In genomic region chr16:93511517-93511916, GRCm38 (mm10) we compare ENCODE assay signal across 17 mouse cellular contexts.
DNase-seq lines count a peak whose midpoint lies in the region; ATAC-seq and TF ChIP-seq lines count a peak whose summit lies in the region.
"Had no signal": no experiment of that assay in that cellular context is flagged by ENCODE, and none has a peak within 500 bp of the region (broad histone marks: within the 10 kb centered on the region; RNA-seq: fewer than 3 reads in every experiment).

No protein-coding gene starts in this region.

- TF ChIP-seq CTCF in intestine, postnatal 0 days (IDR thresholded peaks at IDR 0.05; ENCODE audit: low read depth): peak; percentile 47
- peak; percentile 26 to 38 (median 29); a peak in 3 of 6 replicates for TF ChIP-seq CTCF in MEL (IDR thresholded peaks at IDR 0.05 in 2 of 3, conservative IDR thresholded peaks at IDR 0.05 in 1 of 3; ENCODE audit: control insufficient read depth in 1 of 3, insufficient read depth in 1 of 3, low read depth in 2 of 3, low read length in 3 of 3, poor library complexity in 1 of 3, severe bottlenecking in 1 of 3)
- TF ChIP-seq CTCF in stomach, postnatal 0 days (IDR thresholded peaks at IDR 0.05; ENCODE audit: low read depth): peak; percentile 57

- no peak; the same call in 1 of the 2 replicates for TF ChIP-seq RAD21 in MEL (IDR thresholded peaks at IDR 0.05; ENCODE audit: low read depth, low read length)

- H3K4me1 ChIP-seq in intestine, postnatal 0 days (replicated peaks; ENCODE audit: control insufficient read depth, insufficient read depth, low read length): no peaks in the 10 kb centered on the region
- H3K4me1 ChIP-seq in intestine, embryonic 16.5 days (ENCODE audit: control insufficient read depth, insufficient read depth, low read length): no peaks in the 10 kb centered on the region
- no peaks in the 10 kb centered on the region for H3K4me1 ChIP-seq in MEL (ENCODE audit: control insufficient read depth in 1 of 2, insufficient read depth in 2 of 2, low read length in 2 of 2)
- H3K4me1 ChIP-seq in stomach, postnatal 0 days (replicated peaks; ENCODE audit: control insufficient read depth, insufficient read depth): no peaks in the 10 kb centered on the region
- H3K4me1 ChIP-seq: midbrain, embryonic 15.5 days had no signal

- no peaks in the 10 kb centered on the region for H3K36me3 ChIP-seq in intestine, postnatal 0 days (ENCODE audit: control insufficient read depth, insufficient read depth)
- no peaks in the 10 kb centered on the region for H3K36me3 ChIP-seq in intestine, embryonic 16.5 days (ENCODE audit: control insufficient read depth, insufficient read depth, low read length)
- no peaks in the 10 kb centered on the region for H3K36me3 ChIP-seq in MEL (ENCODE audit: control insufficient read depth in 1 of 2, insufficient read depth in 2 of 2, low read length in 2 of 2)
- no peaks in the 10 kb centered on the region for H3K36me3 ChIP-seq in stomach, postnatal 0 days (ENCODE audit: control insufficient read depth, insufficient read depth, low read length)
- H3K36me3 ChIP-seq: midbrain, embryonic 15.5 days; neural tube, embryonic 12.5 days had no signal

- no peak overlapping the region for H3K27ac ChIP-seq in intestine, postnatal 0 days (ENCODE audit: low read depth, low read length)
- no peak overlapping the region for H3K27ac ChIP-seq in intestine, embryonic 16.5 days (ENCODE audit: low read length)
- no peak overlapping the region for H3K27ac ChIP-seq in MEL (ENCODE audit: control insufficient read depth, low read depth, low read length)
- H3K27ac ChIP-seq in stomach, postnatal 0 days (replicated peaks): no peak overlapping the region
- H3K27ac ChIP-seq: hindbrain, embryonic 14.5 days; left cerebral cortex, adult 2 months; macrophage; midbrain, embryonic 15.5 days; neural tube, embryonic 12.5 days had no signal

- DNase-seq in retina, embryonic 14.5 days (ENCODE audit: low spot score): peak; percentile 19
- DNase-seq in retina, postnatal 1 day: no peak
- DNase-seq in MEL (ENCODE audit: low read depth, low spot score): peak; percentile 14
- no peak for DNase-seq in stomach, postnatal 0 days (ENCODE audit: low spot score)
- DNase-seq in heart, postnatal 10 days: no peak
- DNase-seq in heart, postnatal 14 days: no peak
- DNase-seq: B cell, adult 2 months; cerebellum, postnatal 36 days; kidney, adult 2 months; spleen, adult 18-20 months had no signal

- H3K9ac ChIP-seq in intestine, postnatal 0 days (ENCODE audit: low read depth, low read length): no peak overlapping the region
- H3K9ac ChIP-seq in intestine, embryonic 16.5 days (ENCODE audit: low read depth, low read length): no peak overlapping the region
- H3K9ac ChIP-seq in MEL (ENCODE audit: control insufficient read depth, low read depth, low read length, poor library complexity, severe bottlenecking): no peak overlapping the region
- no peak overlapping the region for H3K9ac ChIP-seq in stomach, postnatal 0 days (ENCODE audit: low read length)
- H3K9ac ChIP-seq: hindbrain, embryonic 14.5 days; midbrain, embryonic 15.5 days; neural tube, embryonic 12.5 days had no signal

- no peak overlapping the region for H3K4me2 ChIP-seq in intestine, postnatal 0 days (replicated peaks; ENCODE audit: low read depth)
- no peak overlapping the region for H3K4me2 ChIP-seq in intestine, embryonic 16.5 days (ENCODE audit: low read depth, low read length)
- no peak overlapping the region for H3K4me2 ChIP-seq in stomach, postnatal 0 days (replicated peaks; ENCODE audit: low read depth)
- H3K4me2 ChIP-seq: hindbrain, embryonic 14.5 days; midbrain, embryonic 15.5 days; neural tube, embryonic 12.5 days had no signal

- intact Hi-C loops in heart, postnatal 10 days (cut with DNase I): no loop called here
- intact Hi-C loops in heart, postnatal 14 days (cut with DNase I): no loop called here

- no peaks in the 10 kb centered on the region for H3K9me3 ChIP-seq in intestine, postnatal 0 days (ENCODE audit: control insufficient read depth)
- no peaks in the 10 kb centered on the region for H3K9me3 ChIP-seq in intestine, embryonic 16.5 days (ENCODE audit: control insufficient read depth, low read length)
- no peaks in the 10 kb centered on the region for H3K9me3 ChIP-seq in MEL (replicated peaks; ENCODE audit: insufficient read depth, low read length)
- H3K9me3 ChIP-seq in stomach, postnatal 0 days (ENCODE audit: control insufficient read depth, low read length): peaks cover under 1% of the 10 kb centered on the region; the same call in 1 of the 2 replicates
- H3K9me3 ChIP-seq: midbrain, embryonic 15.5 days; neural tube, embryonic 12.5 days had no signal

- no peak for ATAC-seq in intestine, postnatal 0 days
- ATAC-seq in intestine, embryonic 16.5 days: no peak
- no peak for ATAC-seq in stomach, postnatal 0 days (ENCODE audit: low FRiP score, low TSS enrichment)
- ATAC-seq: midbrain, embryonic 15.5 days had no signal

- no peak for TF ChIP-seq POLR2A in MEL (IDR thresholded peaks at IDR 0.05; ENCODE audit: control insufficient read depth in 1 of 2, insufficient read depth in 1 of 2, low read depth in 1 of 2, low read length in 2 of 2, poor library complexity in 1 of 2)

- TF ChIP-seq EP300 in MEL (IDR thresholded peaks at IDR 0.05; ENCODE audit: low read depth in 1 of 2, low read length in 2 of 2): no peak
- TF ChIP-seq EP300 in stomach, postnatal 0 days (optimal IDR thresholded peaks at IDR 0.05): no peak

- H3K4me3 ChIP-seq in intestine, postnatal 0 days (ENCODE audit: low read depth, low read length): no peak overlapping the region
- no peak overlapping the region for H3K4me3 ChIP-seq in intestine, embryonic 16.5 days (ENCODE audit: low read length)
- H3K4me3 ChIP-seq in MEL (ENCODE audit: control insufficient read depth in 1 of 2, insufficient read depth in 1 of 2, low read depth in 2 of 2, low read length in 2 of 2): no peak overlapping the region
- no peak overlapping the region for H3K4me3 ChIP-seq in stomach, postnatal 0 days (ENCODE audit: low read depth, low read length)
- H3K4me3 ChIP-seq: left cerebral cortex, adult 2 months; midbrain, embryonic 15.5 days; neural tube, embryonic 12.5 days had no signal

- WGBS in intestine, postnatal 0 days: 8% methylated on average over 2 of the region's 2 CpGs
- 1% methylated on average over 2 of the region's 2 CpGs for WGBS in intestine, embryonic 16.5 days
- 9% methylated on average over 2 of the region's 2 CpGs for WGBS in stomach, postnatal 0 days

- no peaks in the 10 kb centered on the region for H3K27me3 ChIP-seq in intestine, postnatal 0 days (replicated peaks; ENCODE audit: control insufficient read depth, insufficient read depth, low read length)
- H3K27me3 ChIP-seq in intestine, embryonic 16.5 days (replicated peaks; ENCODE audit: control insufficient read depth, insufficient read depth, low read length): no peaks in the 10 kb centered on the region
- H3K27me3 ChIP-seq in MEL (ENCODE audit: control insufficient read depth in 1 of 2, insufficient read depth in 2 of 2, low read length in 2 of 2): peaks cover 0 to 4% of the 10 kb centered on the region in 2 experiments; a peak in 3 of 4 replicates
- no peaks in the 10 kb centered on the region for H3K27me3 ChIP-seq in stomach, postnatal 0 days (ENCODE audit: control insufficient read depth, insufficient read depth, low read length)
- H3K27me3 ChIP-seq: midbrain, embryonic 15.5 days; neural tube, embryonic 12.5 days had no signal

- no peaks in the 10 kb centered on the region for H3K79me2 ChIP-seq in MEL (ENCODE audit: control insufficient read depth, insufficient read depth, low read length, poor library complexity)

TF ChIP-seq in MEL, 35 proteins besides CTCF, POLR2A, EP300 and RAD21:
- TF ChIP-seq SMC3 (IDR thresholded peaks at IDR 0.05; ENCODE audit: low read depth, low read length): peak; percentile 25; the same call in 1 of the 2 replicates
- no peak for TF ChIP-seq BHLHE40 (IDR thresholded peaks at IDR 0.05; ENCODE audit: borderline replicate concordance, low read depth, low read length)

Comparison
In these comparisons a context has a peak if more than half of its experiments do, and no peak if none do; other contexts are left out.
1. DNase-seq: peak in retina, embryonic 14.5 days (single experiment) and MEL (single experiment); none in retina, postnatal 1 day (single experiment), stomach, postnatal 0 days (single experiment), heart, postnatal 10 days (0 of 2) and heart, postnatal 14 days (0 of 2).
2. Peak in every context shown above with its lines, with median percentiles within 50 percentile points of each other: CTCF ChIP-seq.